Mouse (Mus musculus): ENCODE results near the gene Ganab.

DNA sequence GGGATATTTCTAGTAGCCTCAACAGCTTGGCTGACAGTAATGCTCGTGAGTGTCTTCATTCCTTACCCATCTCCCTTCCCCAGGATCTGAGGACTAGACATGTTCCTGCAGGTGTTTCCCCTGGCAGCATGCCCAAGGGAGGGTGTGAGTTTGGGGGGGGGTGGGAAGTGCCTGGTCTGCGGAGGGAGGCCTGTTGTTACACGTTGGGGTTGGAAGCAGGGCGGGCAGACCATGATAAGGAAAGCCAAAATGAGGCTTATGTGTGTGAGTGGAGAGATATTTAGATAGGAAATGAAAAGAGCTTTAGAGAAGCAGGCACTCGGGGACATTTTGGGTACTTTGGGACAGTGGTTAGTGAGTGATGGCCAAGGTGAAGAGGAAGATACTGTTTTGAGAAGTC is 46.2 kb downstream of the Ganab start:
- TF ChIP-seq CTCF (IDR thresholded peaks at IDR 0.05; ENCODE audit: extremely low read depth, insufficient read length, insufficient replicate concordance, low read depth, low read length) = no peak
- no peak for TF ChIP-seq POLR2A (IDR thresholded peaks at IDR 0.05; ENCODE audit: low read depth, low read length)

Data from small intestine, adult 2 months (tissue).